Mouse (Mus musculus) liver, embryonic 13.5 days (tissue): ENCODE results near the gene Slc7a14. TPM values are rescaled to one million over a fixed set of nuclear protein-coding genes. Genes with fewer than 3 reads are reported as not detected.

Experiments used
- ATAC-seq: fragments of 200-750 bp; cut with Nextera tagmentation; 2 replicates; pipeline ENCODE4 v1.8.0; 2017; ENCODE audit warnings: low read depth, mild to moderate bottlenecking, moderate number of reproducible peaks, moderate library complexity
- DNase-seq: peaks from one replicate; pipeline ENCODE4 v3.0.0; 2022
- H3K27ac ChIP-seq: fragments of 300-500 bp; sonication (generic); 2 replicates; pipeline ENCODE4 v1.5.1; 2015; ENCODE audit warnings: moderate library complexity, mild to moderate bottlenecking, inconsistent platforms
- H3K27me3 ChIP-seq: fragments of 300-500 bp; sonication (generic); 2 replicates; pipeline ENCODE4 v1.6.1; 2015; ENCODE audit warnings: mild to moderate bottlenecking, inconsistent platforms
- H3K36me3 ChIP-seq: fragments of 300-500 bp; sonication (generic); 2 replicates; pipeline ENCODE4 v1.6.1; 2015; ENCODE audit warnings: mild to moderate bottlenecking, inconsistent platforms
- H3K4me1 ChIP-seq: fragments of 300-500 bp; sonication (generic); replicated peaks from 2 replicates; pipeline ENCODE4 v1.6.1; 2015; ENCODE audit warnings: inconsistent platforms
- H3K4me2 ChIP-seq: fragments of 300-500 bp; sonication (generic); 2 replicates; pipeline ENCODE4 v1.6.1; 2015; ENCODE audit warnings: inconsistent platforms, mild to moderate bottlenecking, moderate library complexity
- H3K4me3 ChIP-seq: fragments of 300-500 bp; sonication (generic); replicated peaks from 2 replicates; pipeline ENCODE4 v1.5.1; 2015; ENCODE audit warnings: mild to moderate bottlenecking, inconsistent platforms
- H3K9ac ChIP-seq: fragments of 300-500 bp; sonication (generic); 2 replicates; pipeline ENCODE4 v1.6.1; 2015; ENCODE audit warnings: mild to moderate bottlenecking, inconsistent platforms
- H3K9me3 ChIP-seq: fragments of 300-500 bp; sonication (generic); replicated peaks from 2 replicates; pipeline ENCODE4 v1.6.1; 2016; ENCODE audit warnings: inconsistent platforms
- WGBS: fragments of 180-500 bp; shearing (Covaris S2); methylation state at CpG from one replicate; pipeline ENCODE4 v1.1.7; 2015; ENCODE audit not compliant: insufficient replicate concordance; 5-methylcytosine and 5-hydroxymethylcytosine counted together
- polyA plus RNA-seq: library from polyadenylated mRNA; unstranded; fragments of >200 nt; fragmentation: Nextera tagmentation; extraction: Ambion mirVana; gene quantifications from 2 replicates; pipeline ENCODE4 v1.2.1, GENCODE M21; 2015

Gene Slc7a14
- polyA plus RNA-seq, 1 experiment from 2014 or later, result 0.06 TPM

- Histone ChIP-seq H3K4me2 (no peak overlapping the region), H3K36me3 (no peaks in the 10 kb centered on the region), H3K27ac (no peak overlapping the region), H3K9me3 (no peaks in the 10 kb centered on the region), H3K9ac (no peak overlapping the region), H3K4me1 (no peaks in the 10 kb centered on the region), H3K27me3 (no peaks in the 10 kb centered on the region), H3K4me3 (no peak overlapping the region)
- DNase-seq (no peak), ATAC-seq (no peak)
- 77% methylated on average over 5 of the region's 5 CpGs for WGBS
Measured at GRCm38 (mm10) chr3:31229281-31229680, 80.9 kb downstream of the Slc7a14 start.

- H3K9me3 ChIP-seq, result no peaks in the 10 kb centered on the region
- ATAC-seq, result no peak
- 64% methylated on average over 2 of the region's 2 CpGs for WGBS
- no peak overlapping the region for H3K4me2 ChIP-seq
- H3K27me3 ChIP-seq, result no peaks in the 10 kb centered on the region
- H3K27ac ChIP-seq, result no peak overlapping the region
- H3K9ac ChIP-seq, result no peak overlapping the region
- no peaks in the 10 kb centered on the region for H3K36me3 ChIP-seq
- no peak for DNase-seq
- H3K4me1 ChIP-seq, result no peaks in the 10 kb centered on the region
- no peak overlapping the region for H3K4me3 ChIP-seq
Measured at GRCm38 (mm10) chr3:31228487-31228886, 81.7 kb downstream of the Slc7a14 start.

- Histone ChIP-seq H3K27me3 (no peaks in the 10 kb centered on the region), H3K4me1 (no peaks in the 10 kb centered on the region), H3K4me2 (no peak overlapping the region), H3K9me3 (no peaks in the 10 kb centered on the region), H3K36me3 (no peaks in the 10 kb centered on the region), H3K27ac (no peak overlapping the region), H3K4me3 (no peak overlapping the region), H3K9ac (no peak overlapping the region)
- WGBS, result 89% methylated on average over 17 of the region's 17 CpGs
- DNase-seq (no peak), ATAC-seq (no peak)
Measured at GRCm38 (mm10) chr3:31223551-31223950, 86.6 kb downstream of the Slc7a14 start.

- Histone ChIP-seq H3K4me3 (no peak overlapping the region), H3K27me3 (no peaks in the 10 kb centered on the region), H3K27ac (no peak overlapping the region), H3K9me3 (no peaks in the 10 kb centered on the region), H3K4me1 (no peaks in the 10 kb centered on the region), H3K4me2 (no peak overlapping the region), H3K36me3 (no peaks in the 10 kb centered on the region), H3K9ac (no peak overlapping the region)
- no peak for DNase-seq
- WGBS, result 58% methylated on average over 4 of the region's 4 CpGs
- ATAC-seq, result no peak
Measured at GRCm38 (mm10) chr3:31220040-31220439, 90.1 kb downstream of the Slc7a14 start.

GRCm38 (mm10) chr3:31219483-31219882 lies 90.7 kb downstream of the Slc7a14 start:
- Histone ChIP-seq H3K36me3 (no peaks in the 10 kb centered on the region), H3K27ac (no peak overlapping the region), H3K9me3 (no peaks in the 10 kb centered on the region), H3K4me2 (no peak overlapping the region), H3K27me3 (no peaks in the 10 kb centered on the region), H3K4me1 (no peaks in the 10 kb centered on the region), H3K9ac (no peak overlapping the region), H3K4me3 (no peak overlapping the region)
- ATAC-seq, result no peak
- no peak for DNase-seq
- 68% methylated on average over 7 of the region's 7 CpGs for WGBS

- Histone ChIP-seq H3K9ac (no peak overlapping the region), H3K27me3 (no peaks in the 10 kb centered on the region), H3K4me2 (no peak overlapping the region), H3K4me3 (no peak overlapping the region), H3K4me1 (no peaks in the 10 kb centered on the region), H3K27ac (no peak overlapping the region), H3K9me3 (no peaks in the 10 kb centered on the region), H3K36me3 (no peaks in the 10 kb centered on the region)
- DNase-seq, result no peak
- ATAC-seq, result no peak
- 58% methylated on average over 10 of the region's 10 CpGs for WGBS
Measured at GRCm38 (mm10) chr3:31217523-31217922, 92.7 kb downstream of the Slc7a14 start.

- no peaks in the 10 kb centered on the region for H3K4me1 ChIP-seq
- DNase-seq, result no peak
- no peaks in the 10 kb centered on the region for H3K9me3 ChIP-seq
- no peak overlapping the region for H3K27ac ChIP-seq
- no peak overlapping the region for H3K9ac ChIP-seq
- no peak overlapping the region for H3K4me3 ChIP-seq
- ATAC-seq, result no peak
- 40% methylated on average over 3 of the region's 3 CpGs for WGBS
- no peaks in the 10 kb centered on the region for H3K27me3 ChIP-seq
- no peaks in the 10 kb centered on the region for H3K36me3 ChIP-seq
- H3K4me2 ChIP-seq, result no peak overlapping the region
Measured at GRCm38 (mm10) chr3:31213802-31214201, 96.4 kb downstream of the Slc7a14 start.

- no peak for DNase-seq
- WGBS, result 48% methylated on average over 9 of the region's 9 CpGs
Measured at GRCm38 (mm10) chr3:31212205-31213038, 97.8 kb downstream of the Slc7a14 start.

GRCm38 (mm10) chr3:31209001-31209400 lies 101.2 kb downstream of the Slc7a14 start:
- Histone ChIP-seq H3K9me3 (no peaks in the 10 kb centered on the region), H3K4me2 (no peak overlapping the region), H3K36me3 (no peaks in the 10 kb centered on the region), H3K4me3 (no peak overlapping the region), H3K27me3 (no peaks in the 10 kb centered on the region), H3K4me1 (no peaks in the 10 kb centered on the region), H3K27ac (no peak overlapping the region), H3K9ac (no peak overlapping the region)
- 34% methylated on average over 19 of the region's 19 CpGs for WGBS
- DNase-seq (no peak), ATAC-seq (no peak)

More at GRCm38 (mm10) chr3:31212205-31213038, 97.8 kb downstream of the Slc7a14 start:
- no peak overlapping the region for H3K9ac ChIP-seq
- H3K4me3 ChIP-seq, result no peak overlapping the region
- no peaks in the 10 kb centered on the region for H3K36me3 ChIP-seq
- no peaks in the 10 kb centered on the region for H3K27me3 ChIP-seq
- H3K4me2 ChIP-seq, result no peak overlapping the region
- no peak for ATAC-seq
- no peak overlapping the region for H3K27ac ChIP-seq
- no peaks in the 10 kb centered on the region for H3K9me3 ChIP-seq
- no peaks in the 10 kb centered on the region for H3K4me1 ChIP-seq

- WGBS, result 14% methylated on average over 6 of the region's 6 CpGs
- H3K4me3 ChIP-seq, result no peak overlapping the region
Measured at GRCm38 (mm10) chr3:31208458-31208994, 101.7 kb downstream of the Slc7a14 start.

GRCm38 (mm10) chr3:31208046-31208445 lies 102.1 kb downstream of the Slc7a14 start:
- H3K27me3 ChIP-seq, result no peaks in the 10 kb centered on the region
- WGBS, result 51% methylated on average over 4 of the region's 4 CpGs

More at GRCm38 (mm10) chr3:31208458-31208994, 101.7 kb downstream of the Slc7a14 start:
- H3K27me3 ChIP-seq, result no peaks in the 10 kb centered on the region
- H3K9ac ChIP-seq, result no peak overlapping the region
- no peaks in the 10 kb centered on the region for H3K9me3 ChIP-seq
- DNase-seq, result no peak
- no peak for ATAC-seq
- no peak overlapping the region for H3K27ac ChIP-seq
- H3K4me2 ChIP-seq, result no peak overlapping the region
- no peaks in the 10 kb centered on the region for H3K4me1 ChIP-seq
- no peaks in the 10 kb centered on the region for H3K36me3 ChIP-seq

GRCm38 (mm10) chr3:31205167-31205566 lies 105.0 kb downstream of the Slc7a14 start:
- 51% methylated on average over 3 of the region's 3 CpGs for WGBS
- Histone ChIP-seq H3K9ac (no peak overlapping the region), H3K4me2 (no peak overlapping the region), H3K27ac (no peak overlapping the region), H3K27me3 (no peaks in the 10 kb centered on the region), H3K4me1 (no peaks in the 10 kb centered on the region), H3K9me3 (no peaks in the 10 kb centered on the region), H3K4me3 (no peak overlapping the region), H3K36me3 (no peaks in the 10 kb centered on the region)
- ATAC-seq, result no peak
- DNase-seq, result no peak

More at GRCm38 (mm10) chr3:31208046-31208445, 102.1 kb downstream of the Slc7a14 start:
- H3K4me1 ChIP-seq, result no peaks in the 10 kb centered on the region
- no peak overlapping the region for H3K27ac ChIP-seq
- no peaks in the 10 kb centered on the region for H3K9me3 ChIP-seq
- DNase-seq, result no peak
- no peak overlapping the region for H3K4me3 ChIP-seq
- ATAC-seq, result no peak
- H3K9ac ChIP-seq, result no peak overlapping the region
- no peaks in the 10 kb centered on the region for H3K36me3 ChIP-seq
- no peak overlapping the region for H3K4me2 ChIP-seq
